Mouse (Mus musculus): ENCODE results near the gene Slc15a1.
A peak's percentile ranks its signal among the peaks of the same experiment; 100 is the strongest.

Slc15a1 gene

GRCm38 (mm10) chr14:121455527-121455926, 49.5 kb downstream of the Slc15a1 start:
- peak; percentile 58; the same call in 1 of the 2 replicates for ATAC-seq (ENCODE audit: insufficient number of reproducible peaks, low FRiP score, low TSS enrichment)

- ATAC-seq (ENCODE audit: insufficient number of reproducible peaks, low FRiP score, low TSS enrichment): no peak
Observed at GRCm38 (mm10) chr14:121453130-121453529, 51.9 kb downstream of the Slc15a1 start.

- ATAC-seq (ENCODE audit: insufficient number of reproducible peaks, low FRiP score, low TSS enrichment): no peak
Observed at GRCm38 (mm10) chr14:121452227-121452626, 52.8 kb downstream of the Slc15a1 start.

DNA sequence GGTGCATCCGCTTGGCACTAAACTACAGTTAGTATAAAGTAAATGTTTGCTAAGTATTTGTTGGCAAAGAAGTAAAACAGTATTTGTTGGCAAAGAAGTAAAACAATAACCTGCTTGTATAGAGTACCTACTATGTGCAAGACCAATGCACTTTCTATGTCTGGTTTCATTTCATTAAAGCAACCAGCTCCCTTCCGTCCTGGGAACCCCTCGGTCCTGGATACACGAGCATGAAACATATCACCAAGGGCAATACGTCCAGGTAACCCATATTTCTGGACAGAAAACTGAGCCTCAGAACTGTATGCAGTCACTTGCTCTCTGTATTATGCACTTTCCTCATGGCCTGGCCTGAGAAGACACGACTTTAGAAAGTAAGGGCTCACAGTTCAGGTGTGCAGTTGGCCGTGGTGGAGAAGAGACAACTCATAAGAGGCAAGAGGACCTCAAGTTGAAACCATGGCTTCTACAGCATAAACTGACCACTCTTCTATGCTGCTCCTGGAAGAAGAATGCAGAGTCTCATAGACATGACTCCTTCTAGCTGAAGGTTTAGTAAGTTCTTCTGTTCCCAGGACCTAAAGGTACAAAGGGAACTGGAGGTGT, 53.5 kb downstream of the Slc15a1 start:
- ATAC-seq (ENCODE audit: insufficient number of reproducible peaks, low FRiP score, low TSS enrichment): no peak

DNA sequence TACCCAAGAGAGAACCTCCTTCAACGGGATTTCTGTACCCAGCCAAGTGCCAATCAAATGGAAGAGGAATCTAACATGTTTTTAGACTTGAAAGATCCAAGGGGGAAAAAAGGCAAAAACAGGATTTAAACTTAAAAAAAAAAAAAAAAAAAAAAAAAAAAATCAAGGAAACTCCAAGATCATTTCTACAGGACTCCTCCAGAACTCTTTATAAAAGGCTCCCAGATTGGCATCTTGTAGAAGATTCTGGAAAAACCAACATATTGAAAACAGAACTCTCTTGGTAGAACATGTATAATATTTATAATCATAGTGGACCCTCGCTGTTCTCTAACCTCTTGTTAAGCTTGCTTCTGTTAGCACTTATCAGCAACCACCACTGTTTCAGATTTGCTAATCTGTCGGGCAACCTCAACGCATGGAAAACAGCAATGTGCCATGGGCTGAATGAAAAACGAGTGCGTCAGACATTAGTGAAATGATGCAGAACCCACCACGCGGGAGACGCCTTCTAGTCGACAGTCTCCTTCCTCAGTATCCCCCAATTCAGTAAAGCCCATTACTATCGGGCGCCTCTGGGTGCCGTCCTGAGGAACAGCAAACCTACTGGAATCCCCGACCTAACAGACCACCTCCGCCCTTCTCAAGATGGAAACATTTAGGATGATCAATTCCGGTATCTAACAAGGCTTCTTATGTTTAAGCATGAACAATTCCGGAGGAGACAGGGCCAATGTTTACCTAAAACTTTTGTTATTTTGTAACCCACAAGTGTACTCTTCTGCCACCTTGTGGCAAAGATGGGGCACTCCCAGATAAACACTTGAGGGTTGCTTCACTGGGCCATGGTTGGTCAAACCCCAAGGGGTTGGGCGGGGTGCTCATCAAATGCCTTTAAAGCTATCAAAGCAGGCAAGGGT, 54.3 kb downstream of the Slc15a1 start:
- ATAC-seq (ENCODE audit: insufficient number of reproducible peaks, low FRiP score, low TSS enrichment): 0 out of 2 replicates have a peak, but pooled peaks have one; percentile 45

DNA sequence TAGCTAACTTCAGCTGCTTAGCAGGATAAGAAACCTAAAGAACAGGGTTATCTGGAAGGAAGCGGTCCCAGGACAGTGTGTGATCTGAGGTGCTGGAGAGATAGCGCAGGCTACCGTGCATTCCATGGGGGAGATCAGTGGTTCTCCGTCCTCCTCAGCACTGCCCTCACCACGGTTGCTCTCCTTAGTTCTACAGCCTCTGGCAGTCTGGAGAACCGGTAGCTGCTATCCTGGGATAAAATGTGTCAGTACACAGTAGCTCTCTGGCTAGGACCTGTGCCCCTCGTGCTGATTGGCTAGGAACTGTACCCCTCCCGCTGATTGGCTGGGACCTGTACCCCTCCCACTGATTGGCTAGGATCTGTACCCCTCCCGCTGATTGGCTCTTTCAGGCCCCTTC, 58.1 kb downstream of the Slc15a1 start:
- ATAC-seq (ENCODE audit: insufficient number of reproducible peaks, low FRiP score, low TSS enrichment): peak; percentile 64; the same call in 1 of the 2 replicates

GRCm38 (mm10) chr14:121445194-121445593, 59.9 kb downstream of the Slc15a1 start:
- ATAC-seq (ENCODE audit: insufficient number of reproducible peaks, low FRiP score, low TSS enrichment): no peak; the same call in 1 of the 2 replicates

DNA sequence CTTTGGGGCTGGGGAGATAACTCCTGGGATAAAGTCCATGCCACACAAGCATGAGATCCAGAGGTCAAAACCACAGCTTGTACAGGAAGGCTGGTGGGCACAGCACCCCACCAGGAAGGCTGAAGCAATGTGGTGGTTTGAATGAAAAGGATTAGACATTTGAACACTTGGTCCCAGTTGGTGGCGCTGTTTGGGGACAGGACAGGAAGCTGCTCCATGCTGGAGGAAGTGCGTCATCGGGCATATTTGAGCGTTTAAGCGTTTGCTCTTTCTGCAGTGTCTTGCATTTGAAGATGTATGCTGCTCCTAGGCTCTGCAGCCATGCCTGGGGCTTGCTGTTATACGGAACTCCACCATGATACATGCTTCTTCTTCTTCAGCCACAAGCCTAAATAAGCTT, 64.2 kb downstream of the Slc15a1 start:
- ATAC-seq (ENCODE audit: insufficient number of reproducible peaks, low FRiP score, low TSS enrichment): no peak

DNA sequence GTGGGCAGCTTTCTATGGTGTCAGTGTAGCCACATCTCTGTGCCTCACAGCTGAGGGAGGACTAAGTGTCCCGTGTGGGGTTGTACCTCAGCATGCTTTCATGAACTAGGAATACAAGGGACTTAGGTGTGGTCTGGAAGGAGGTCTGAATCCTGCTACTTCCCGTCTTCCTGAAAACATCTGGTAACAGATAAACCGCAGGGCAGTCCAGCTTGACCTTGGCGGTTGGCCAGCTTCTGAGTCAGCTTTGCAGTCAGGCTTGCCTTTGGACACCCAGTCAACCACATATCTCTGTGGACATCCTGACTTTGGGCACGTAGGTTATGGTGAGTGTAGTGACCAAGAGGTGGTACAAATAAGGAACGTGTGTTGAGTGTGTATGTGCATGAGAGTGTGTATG, 68.0 kb downstream of the Slc15a1 start:
- no peak for ATAC-seq (ENCODE audit: insufficient number of reproducible peaks, low FRiP score, low TSS enrichment)

- ATAC-seq (ENCODE audit: insufficient number of reproducible peaks, low FRiP score, low TSS enrichment): no peak
Observed at GRCm38 (mm10) chr14:121436455-121436854, 68.6 kb downstream of the Slc15a1 start.

GRCm38 (mm10) chr14:121435794-121436193, 69.3 kb downstream of the Slc15a1 start:
- no peak for ATAC-seq (ENCODE audit: insufficient number of reproducible peaks, low FRiP score, low TSS enrichment)

DNA sequence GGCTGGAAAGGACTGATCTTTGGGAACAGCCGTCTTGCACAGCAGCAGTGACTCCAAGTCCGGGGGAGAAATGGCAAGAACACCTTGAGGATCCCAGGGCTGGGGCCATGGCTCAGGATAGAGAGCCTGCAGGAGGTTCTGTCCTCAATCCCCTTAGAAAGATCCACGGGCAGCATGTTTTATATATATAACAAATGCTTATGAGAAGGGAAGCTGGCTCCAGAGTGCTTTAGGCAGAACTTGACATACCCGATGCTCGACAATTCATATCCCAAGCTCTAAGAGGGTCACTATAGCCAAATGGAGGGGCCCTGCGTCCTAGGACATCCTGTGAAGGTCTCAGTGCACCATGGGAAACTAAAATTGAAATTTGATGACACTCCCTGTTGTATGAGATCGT, 73.8 kb downstream of the Slc15a1 start:
- ATAC-seq (ENCODE audit: insufficient number of reproducible peaks, low FRiP score, low TSS enrichment): no peak

DNA sequence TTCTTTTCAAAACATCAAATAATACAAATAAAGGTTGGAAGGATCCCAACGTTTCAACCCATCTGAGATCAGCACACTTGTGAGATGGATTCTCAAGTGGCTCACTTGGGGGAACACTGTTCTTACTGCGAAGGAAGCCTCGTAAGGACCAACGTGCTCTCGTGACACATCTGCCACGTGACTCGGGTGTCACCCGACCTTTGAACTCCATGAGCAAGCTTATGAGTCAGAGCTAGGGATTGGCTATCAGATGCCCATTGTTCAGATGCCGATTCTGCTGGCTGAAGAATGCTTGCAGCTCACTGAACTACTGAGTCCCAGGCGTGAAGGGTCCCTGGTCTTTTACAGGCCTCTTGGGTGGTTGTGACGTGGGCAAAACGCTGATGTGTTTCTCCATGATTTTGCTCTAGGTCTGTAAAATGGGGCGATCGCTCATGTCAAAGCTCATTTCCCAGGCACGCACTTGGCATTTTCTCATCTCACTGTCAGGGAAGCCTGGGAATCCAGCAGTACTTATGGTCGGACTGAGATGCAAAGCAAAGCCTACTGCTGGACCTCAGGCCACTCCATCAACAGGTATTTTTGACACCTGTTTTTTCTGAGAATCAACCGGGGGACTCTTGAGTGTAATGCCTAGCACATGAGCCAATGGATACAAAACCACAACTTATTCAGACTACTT, 75.1 kb downstream of the Slc15a1 start:
- no peak for ATAC-seq (ENCODE audit: insufficient number of reproducible peaks, low FRiP score, low TSS enrichment)

DNA sequence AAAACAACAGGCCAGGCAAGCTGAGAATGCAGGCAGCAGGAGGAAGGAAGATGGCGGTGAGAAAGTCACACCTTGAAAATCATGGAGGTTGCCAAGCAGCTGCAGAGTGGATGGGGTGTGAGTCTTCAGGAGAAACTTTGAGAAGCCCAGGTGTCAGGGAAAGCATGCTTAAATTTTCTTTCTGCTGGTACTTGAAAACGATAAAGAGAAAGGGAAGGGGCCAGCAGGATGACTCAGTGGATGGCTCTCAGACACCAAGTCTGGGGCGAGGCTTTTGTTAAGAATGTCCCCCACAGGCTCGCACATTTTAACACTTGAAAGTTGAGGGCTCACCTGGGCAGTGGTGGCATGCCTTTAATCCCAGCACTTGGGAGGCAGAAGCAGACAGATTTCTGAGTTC, 76.9 kb downstream of the Slc15a1 start:
- ATAC-seq (ENCODE audit: insufficient number of reproducible peaks, low FRiP score, low TSS enrichment): no peak

GRCm38 (mm10) chr14:121426743-121427142, 78.3 kb downstream of the Slc15a1 start:
- ATAC-seq (ENCODE audit: insufficient number of reproducible peaks, low FRiP score, low TSS enrichment): no peak

GRCm38 (mm10) chr14:121425004-121425793, 79.9 kb downstream of the Slc15a1 start:
- no peak for ATAC-seq (ENCODE audit: insufficient number of reproducible peaks, low FRiP score, low TSS enrichment)

- ATAC-seq (ENCODE audit: insufficient number of reproducible peaks, low FRiP score, low TSS enrichment): no peak
Observed at GRCm38 (mm10) chr14:121423341-121423751, 81.7 kb downstream of the Slc15a1 start.

GRCm38 (mm10) chr14:121422664-121423340, 82.2 kb downstream of the Slc15a1 start:
- no peak for ATAC-seq (ENCODE audit: insufficient number of reproducible peaks, low FRiP score, low TSS enrichment)

GRCm38 (mm10) chr14:121422000-121422399, 83.1 kb downstream of the Slc15a1 start:
- no peak for ATAC-seq (ENCODE audit: insufficient number of reproducible peaks, low FRiP score, low TSS enrichment)

DNA sequence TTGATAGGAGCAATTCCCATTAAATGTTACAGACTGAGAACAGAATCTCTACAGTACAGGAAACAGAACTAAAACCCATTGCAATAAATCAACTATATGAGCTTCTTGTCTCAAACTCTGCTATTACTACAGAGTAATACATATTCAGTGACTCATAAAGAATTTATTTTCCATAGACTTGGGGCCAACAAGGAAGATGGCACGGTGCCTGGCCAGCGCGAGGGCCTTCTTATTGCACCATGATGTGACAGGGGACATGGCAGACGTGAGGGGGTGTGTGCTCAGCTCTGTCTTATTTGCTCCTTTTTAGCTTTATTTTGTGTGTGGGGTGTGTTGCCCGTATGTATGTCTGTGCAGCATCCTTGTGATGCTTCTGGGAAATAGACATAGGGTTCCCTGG, 87.5 kb downstream of the Slc15a1 start:
- no peak for ATAC-seq (ENCODE audit: insufficient number of reproducible peaks, low FRiP score, low TSS enrichment)
